Mouse (Mus musculus) erythroid progenitor cell, adult 5-6 weeks (primary cell): ENCODE data around the gene Pigk. TPM values are rescaled to one million over a fixed set of nuclear protein-coding genes. Genes with fewer than 3 reads are reported as not detected.
A peak's percentile ranks its signal among the peaks of the same experiment; 100 is the strongest.
"Not testable (repeated sequence)": the region's sequence is repeated elsewhere in the genome, so short reads cannot be mapped to it uniquely, and the experiment has no call there.

Source experiments
- ATAC-seq: replicated peaks from 2 replicates; pipeline ENCODE4 v1.8.0; 2016; ENCODE audit warnings: moderate number of reproducible peaks, mild to moderate bottlenecking, moderate TSS enrichment, inconsistent platforms; ENCODE audit not compliant: poor library complexity, low FRiP score, severe bottlenecking
- total RNA-seq, 2 experiments: library from RNA; stranded (forward) in 1 of 2; stranded (reverse) in 1 of 2; fragments of 150-400 nt in 1 of 2; fragments of 186-747, 209-891 nt in 1 of 2; gene quantifications; 2 replicates each; pipeline versions ENCODE4 v1.2.3 to v1.2.4; 2015 to 2017; ENCODE audit warnings: low replicate concordance in 2 of 2

Gene Pigk
- total RNA-seq, 2 experiments from 2014 or later: 21.4 to 27.5 TPM

DNA sequence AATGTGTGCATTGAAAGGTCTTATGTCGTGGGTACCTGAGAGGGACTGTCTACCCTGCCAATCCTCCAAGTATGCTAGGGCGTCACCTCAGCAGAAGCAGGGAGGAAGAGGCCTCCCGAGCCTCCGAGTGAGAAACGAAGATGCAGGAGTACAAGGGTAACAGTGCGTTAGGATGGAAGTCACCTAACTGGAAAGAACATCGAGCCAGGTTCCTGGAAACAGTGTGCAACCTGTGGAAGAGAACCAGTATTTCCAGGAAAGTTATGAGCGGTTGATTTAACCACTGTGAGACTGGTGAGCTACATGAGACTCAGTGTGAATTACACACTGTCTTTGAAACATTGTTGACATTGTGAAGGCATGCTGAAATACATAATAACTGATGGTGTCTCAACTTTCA is 48.4 kb downstream of the Pigk start:
- ATAC-seq: no peak

DNA sequence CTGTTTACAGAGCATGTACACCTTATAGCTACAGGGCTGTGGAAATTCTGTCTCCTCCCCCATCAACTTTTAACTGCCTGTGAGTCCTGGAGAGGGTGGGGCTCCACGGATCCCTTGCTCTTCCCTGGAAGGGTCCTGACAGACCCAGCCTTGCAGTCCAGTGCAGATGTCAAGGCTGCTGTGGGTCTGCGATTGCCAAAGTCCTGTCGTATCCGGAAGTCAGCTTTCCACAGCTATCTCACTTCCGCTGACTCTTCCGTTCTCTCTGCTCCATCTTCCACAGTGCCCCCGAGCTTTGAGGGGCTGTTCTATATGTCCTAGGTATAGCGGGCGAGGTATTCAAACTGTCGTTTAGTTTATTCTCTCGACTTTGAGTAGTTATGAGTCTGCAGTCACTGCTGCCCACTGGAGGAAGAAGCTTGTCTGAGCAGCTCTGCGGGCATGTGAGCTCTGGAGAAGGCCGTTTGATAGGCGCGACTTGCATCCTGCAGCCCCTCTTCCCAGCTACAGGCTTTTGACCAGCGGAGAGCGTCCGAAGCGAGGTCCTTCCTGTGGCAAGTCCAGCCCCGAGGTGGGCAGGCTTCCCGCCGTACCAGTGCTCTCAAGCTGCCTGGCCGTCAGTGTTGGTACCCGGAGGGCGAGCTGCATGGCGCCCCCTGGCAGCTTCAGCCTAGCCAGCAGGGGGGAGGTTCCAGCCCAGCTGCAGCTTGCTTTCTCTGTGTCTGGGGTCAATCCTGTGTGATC is 49.4 kb downstream of the Pigk start:
- ATAC-seq: peak; percentile 80

DNA sequence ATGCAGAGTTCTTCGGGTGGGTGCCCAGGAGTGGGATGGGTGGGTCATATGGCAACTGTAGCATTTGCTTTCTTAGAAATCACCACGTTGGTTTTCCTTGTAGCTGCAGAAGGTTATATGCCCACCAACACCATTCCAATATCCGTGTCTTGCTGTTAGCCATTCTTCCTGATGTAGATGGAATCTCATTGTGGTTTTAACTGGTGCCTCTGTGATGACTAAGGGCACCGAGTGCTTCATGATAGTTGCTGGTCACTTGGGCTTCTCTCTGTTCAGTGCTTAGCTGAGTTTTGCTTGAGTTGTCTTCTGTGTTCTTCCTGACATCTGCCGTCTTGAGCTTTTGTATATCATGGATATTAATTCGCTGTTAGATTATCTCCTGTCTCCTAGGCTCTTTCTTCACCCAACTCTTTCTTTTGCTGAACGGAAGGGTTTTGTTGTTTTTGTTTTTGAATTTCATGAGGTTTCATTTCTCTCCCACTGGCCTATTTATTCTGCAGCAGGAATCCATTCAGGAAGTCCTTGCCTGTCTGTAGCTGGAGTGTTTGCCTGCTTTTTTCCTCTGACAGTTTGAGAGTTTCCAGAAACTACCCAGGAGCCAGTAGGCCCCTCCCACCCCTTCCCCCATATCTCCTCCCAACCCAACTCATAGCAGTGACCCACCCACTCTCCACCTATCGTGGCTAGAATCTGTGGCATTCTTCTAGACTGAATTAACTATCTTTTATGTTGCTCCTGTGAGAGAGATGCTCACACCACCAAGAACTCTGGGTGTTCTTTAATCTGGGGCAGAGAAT is 50.8 kb downstream of the Pigk start:
- ATAC-seq: no peak

DNA sequence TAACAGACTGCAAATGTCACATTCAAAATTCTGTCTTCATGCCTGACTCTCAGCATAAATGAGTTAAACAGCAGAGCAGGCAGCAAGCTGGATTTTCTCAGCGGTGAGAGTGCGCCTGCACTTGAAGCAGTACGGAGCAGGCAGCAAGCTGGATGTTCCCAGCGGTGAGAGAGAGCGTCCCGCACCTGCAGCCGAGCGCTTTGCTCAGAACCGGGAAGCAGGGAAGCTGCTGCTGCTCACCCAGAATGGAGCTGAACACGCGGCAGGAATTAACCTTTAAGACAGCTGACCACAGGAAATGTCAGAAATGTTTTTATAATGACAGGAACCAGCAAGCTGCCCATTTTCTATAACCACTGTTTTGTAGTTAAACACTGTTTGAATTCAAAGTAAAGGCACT is 53.6 kb downstream of the Pigk start:
- ATAC-seq: no peak

DNA sequence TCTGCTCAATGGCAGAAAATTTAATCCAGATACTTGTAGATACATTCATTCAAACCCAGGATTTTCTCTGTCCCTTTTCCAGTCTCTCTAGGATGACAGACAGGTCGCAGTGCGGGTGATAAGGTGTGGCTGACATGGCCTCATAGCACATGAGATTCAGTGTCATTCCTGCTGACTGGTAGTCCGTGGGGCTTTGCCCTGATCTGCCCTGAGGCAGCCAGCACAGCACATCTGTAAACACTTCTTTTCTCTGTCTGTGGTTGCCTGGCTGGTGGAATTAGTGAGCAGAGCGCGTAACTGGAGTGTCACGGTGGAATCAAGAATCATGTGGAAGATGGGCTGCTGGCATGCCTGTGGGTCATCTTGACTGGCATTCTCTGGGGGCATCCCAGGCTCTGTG is 56.2 kb downstream of the Pigk start:
- no peak for ATAC-seq

DNA sequence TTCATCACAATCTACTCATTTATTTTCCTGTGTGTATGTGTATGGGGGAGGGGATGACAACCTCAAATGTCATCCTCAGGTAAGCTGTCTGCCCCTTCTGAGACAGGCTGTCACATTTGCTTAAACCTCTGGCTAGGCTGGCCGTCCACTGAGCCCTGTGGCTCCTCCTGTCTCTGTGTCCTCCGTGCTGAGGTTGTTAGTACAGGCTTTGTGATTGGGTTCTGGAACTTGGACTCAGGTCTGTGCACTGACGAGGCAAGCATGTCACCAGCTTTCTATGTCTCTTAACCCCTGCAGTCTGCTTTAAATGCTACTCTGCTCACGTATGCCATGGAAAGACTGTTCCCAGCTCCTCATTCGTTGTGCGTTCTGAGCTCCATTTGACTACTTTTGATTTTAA is 62.5 kb downstream of the Pigk start:
- ATAC-seq: no peak

DNA sequence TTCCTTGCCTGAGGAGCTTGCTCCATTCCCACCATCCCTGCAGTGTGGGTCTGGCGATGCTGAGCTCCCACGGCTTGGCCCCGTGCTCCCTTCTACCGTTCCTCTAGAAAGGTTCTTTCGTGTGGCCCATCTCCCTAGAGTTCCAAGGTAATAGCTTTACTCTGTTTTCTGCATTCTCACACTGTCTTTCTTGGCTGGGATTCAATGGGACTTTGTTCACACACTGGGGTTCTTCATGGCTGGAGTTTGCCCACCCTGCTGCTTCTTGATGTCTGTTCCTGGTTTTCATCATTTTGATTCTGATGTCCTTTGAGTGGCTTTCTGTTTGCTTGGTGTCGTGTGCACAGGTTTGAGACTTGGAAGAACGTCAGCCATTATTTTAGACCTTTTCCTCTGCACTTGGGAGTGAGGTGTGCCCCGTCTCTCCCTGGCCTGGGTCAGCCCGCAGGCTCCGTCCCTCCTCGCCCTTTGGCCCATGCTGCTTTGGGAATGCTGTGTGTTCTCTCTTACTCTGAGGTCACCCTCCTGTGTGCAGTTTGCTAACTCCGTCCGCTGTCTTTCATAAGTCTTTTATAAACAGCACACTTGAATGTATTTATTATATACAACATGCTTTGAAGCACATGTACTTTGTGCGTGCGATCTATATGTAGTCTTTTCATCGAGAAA is 63.1 kb downstream of the Pigk start:
- no peak for ATAC-seq

DNA sequence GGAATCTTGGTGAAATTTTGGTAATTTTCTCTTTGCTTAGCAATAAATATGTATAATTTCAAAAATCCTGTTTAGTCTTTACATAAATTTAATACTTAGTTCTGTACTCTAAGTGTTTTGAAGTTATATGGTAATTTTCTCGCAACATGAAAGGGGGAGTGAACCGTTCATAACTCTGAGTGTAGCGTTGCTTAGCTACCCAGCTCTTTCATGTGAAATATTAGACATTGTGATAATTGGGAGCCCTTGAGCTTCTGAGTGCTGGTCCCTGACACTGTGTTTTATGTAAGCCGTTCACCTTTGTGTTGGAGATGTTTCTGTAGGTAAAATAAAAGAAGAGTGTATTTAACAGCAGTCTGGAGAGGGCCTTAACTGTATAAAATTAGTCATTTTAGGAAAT is 65.9 kb downstream of the Pigk start:
- no peak for ATAC-seq

DNA sequence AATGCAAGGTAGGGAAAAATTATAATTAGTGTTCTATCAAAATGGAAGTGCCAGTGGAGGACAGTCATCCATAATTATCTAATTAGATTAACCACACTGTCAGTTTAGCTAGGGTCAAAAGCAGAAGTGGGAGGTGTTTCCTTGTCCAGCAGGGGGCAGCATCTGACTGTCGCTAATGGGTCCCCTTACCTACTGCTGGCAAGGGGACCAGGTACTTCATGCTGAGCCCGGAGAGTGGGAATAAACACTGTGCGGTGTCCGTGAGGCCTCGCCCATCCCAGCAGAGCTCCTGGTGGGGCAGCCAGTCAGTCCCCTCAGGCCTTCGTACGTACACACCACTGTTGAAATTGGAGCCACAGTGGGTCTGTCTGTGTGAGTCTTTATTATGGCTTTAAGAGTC is 69.9 kb downstream of the Pigk start:
- ATAC-seq: no peak; the same call in 1 of the 2 replicates

DNA sequence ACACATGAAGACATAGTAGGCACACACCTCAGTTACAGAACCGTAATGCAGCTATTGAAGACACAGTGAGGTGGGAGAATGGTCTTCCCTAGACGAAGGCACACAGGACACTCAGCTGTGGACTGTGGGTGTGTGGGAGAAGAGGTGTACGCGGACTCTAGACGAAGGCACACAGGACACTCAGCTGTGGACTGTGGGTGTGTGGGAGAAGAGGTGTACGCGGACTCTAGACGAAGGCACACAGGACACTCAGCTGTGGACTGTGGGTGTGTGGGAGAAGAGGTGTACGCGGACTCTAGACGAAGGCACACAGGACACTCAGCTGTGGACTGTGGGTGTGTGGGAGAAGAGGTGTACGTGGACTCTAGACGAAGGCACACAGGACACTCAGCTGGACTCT is 70.5 kb downstream of the Pigk start:
- ATAC-seq: not testable (repeated sequence)

DNA sequence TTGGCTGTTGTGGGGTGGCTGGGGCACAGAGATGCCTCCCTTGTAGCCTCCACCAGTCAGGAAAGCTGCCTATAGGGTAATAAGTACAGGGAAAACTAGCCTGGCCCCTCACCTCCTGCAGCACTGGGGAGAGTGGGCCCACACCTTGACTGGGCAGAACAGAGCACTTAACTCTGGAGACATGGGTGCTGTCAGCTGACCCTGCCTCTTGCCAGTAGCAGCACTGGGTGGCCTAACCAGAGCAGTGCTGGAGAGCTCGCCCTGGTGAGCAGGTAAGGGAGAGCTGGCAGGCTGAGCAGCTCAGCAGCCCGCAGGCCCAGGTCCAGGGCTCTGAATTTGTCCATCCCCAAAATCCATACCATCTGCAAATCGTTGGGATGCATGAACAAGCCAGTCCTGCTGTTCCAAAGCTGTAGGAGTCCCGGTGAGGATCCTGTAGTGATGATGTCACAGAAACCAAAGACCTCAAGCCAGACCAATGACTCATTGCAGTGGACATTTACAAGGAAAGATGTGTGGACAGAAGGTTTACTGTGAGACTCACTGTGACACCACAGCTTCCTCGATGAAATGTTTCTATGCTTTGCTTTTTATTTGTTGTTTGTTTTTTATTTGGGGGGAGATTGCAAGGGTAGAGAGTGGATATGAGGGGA is 74.5 kb downstream of the Pigk start:
- not testable (repeated sequence) for ATAC-seq

DNA sequence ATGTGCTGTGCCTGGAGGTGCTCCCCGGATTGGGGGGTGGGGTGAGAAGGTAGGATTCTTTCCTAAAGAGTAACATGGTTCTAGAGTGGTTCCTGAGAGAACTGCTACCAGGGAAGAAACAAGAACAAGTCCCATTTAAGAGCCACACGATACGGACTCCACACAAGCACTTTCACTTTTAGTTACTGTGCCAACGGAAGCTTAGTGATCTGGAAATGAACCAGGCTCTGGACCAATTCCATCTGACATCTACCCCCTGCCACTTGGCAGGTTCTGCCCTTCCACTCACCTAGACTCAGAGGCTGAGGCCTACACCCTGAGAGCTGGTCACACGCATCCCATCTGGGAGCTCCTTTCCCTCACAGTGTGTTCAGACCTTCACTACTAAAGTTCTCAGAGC is 78.7 kb downstream of the Pigk start:
- ATAC-seq: no peak

DNA sequence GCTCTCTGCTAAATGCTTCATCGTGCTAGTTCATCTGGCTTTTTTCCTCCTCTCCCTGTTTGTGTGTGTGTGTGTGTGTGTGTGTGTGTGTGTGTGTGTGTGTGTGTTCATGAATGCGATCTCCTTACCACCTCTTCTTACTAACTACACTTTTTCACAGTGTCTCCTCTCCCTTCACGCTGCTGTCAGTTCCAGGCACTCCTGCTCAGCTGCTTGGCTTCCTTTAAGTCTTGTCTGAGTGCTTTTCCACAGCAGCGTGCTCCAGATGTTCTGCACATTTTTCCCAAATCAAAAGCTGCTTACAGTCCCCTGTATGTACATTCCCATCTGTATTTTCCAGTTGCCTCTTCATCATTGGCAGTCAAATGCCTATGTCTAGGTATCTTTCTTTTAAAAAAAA is 79.1 kb downstream of the Pigk start:
- no peak for ATAC-seq

DNA sequence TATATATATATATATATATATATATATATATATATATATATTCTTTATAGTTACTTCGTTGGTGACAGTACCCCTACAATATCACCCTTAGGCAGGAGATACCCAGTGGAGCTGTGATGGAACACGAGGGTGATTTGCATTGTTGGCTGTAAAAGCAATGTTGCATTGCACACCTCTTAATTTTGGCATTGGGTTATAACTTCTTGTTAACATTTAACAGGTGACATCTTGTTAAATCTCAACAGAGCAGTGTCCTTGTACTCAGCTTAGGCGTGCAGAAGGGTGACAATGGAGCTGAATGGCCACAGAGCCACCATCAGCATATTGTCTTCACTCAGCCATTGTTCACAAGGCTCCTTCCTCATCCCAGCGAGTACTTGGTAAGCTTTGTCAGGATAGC is 82.3 kb downstream of the Pigk start:
- no peak for ATAC-seq

DNA sequence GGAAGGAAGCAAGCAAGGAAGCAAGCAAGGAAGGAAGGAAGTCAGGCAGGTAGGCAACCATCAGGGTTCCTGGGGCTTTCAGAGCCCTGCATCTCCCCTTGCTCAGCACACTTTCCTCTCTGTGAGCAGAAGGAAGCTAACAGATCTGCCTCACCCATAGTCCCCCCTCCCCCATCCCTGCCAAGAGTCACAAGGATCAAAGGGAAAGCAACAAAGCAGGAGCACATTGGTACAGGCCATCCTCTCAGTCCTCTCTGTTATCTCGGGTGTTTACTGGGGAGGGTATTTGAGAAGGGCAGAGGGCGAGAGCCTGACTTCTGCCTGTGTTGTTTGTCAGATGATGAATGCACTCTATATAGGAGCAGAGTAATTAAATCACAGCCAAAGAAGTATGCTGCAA is 83.5 kb downstream of the Pigk start:
- no peak for ATAC-seq

DNA sequence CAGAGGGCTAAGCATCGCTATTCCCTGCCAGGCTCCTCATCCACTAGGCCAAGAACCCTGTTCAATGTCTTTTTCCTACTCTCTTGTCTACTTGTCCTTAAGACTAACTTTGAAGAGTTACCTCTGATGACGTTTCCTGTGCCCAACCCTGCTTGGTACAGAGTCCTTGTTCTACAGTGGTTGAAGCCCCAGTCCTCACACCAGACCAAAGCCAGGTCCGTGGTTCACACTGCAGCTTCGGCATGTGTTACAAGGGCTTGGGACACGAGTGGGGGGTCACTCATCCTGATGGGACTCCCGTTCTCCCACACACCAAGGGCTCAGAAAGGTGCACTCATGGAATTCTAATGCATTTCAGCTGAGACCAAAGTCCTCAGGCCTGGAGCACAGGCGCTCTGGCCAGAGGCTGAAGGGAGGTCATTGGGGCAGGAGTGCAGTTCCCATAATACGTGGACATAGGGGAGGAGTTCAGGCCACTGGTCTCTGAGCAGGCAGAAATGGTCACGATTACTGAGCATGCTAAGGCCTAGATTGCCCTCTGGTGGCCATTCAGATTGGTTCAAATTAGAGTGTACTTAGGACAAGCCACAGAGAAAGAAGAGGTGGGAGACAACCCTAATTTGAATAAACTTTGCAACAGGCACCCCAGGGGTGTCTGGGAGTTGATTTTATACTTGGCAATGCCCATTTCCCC is 86.0 kb downstream of the Pigk start:
- no peak; the same call in 1 of the 2 replicates for ATAC-seq

DNA sequence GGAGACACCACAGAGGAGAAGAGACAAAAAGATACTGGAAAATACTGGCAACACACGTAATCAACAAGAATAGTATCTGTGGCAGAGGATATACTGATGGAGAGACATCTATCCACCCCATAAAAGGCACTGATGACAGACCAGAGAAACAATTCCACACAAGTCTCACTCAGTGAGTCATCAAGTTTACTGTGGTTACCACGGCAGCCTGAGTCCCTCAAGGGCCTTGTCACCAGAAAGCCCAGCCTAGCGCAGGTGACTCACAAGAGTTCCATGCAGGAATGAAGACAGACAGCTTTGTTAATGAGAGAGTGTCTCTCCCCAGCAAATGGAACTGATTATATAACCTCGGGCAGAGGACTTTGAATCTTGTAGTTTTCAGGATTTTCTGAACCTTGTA is 100.0 kb downstream of the Pigk start:
- ATAC-seq: no peak

DNA sequence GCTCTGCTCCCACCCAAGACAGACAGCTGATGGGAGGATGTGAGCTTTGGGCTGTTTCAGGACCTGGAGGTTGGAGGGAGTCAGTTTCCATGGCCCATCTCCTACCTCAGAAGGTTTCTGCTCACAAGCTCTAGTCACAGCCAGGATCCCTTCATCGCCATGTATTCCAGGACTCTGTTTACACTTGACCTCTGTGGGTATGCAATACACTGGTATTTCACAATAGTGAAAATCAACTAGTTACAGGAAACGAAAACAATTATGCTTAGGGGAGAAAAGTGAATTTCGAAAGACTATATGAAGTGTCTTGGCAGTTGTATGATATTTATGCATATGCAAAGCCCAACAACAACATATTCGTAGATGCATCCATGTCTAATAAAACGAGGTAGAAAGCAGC is 101.2 kb downstream of the Pigk start:
- no peak for ATAC-seq

DNA sequence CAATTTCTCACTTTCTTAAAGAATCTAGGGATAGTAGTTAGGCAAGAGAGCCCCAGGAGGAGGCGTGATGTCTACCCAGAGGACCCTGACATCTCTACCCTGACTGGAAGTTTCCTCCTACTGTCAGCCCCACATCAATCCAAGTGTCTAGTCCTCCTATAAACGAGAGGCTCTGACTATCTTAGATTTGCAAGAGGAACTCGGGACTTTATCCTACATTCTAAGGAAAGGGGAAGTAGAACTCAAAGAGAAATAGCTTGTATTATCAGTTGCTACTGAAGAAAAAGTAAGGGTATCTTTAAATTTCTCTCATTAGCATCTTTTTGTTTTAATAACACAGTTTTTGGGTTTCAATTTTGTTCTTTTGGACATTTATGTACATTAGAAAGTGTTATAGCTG is 106.5 kb downstream of the Pigk start:
- ATAC-seq: no peak

DNA sequence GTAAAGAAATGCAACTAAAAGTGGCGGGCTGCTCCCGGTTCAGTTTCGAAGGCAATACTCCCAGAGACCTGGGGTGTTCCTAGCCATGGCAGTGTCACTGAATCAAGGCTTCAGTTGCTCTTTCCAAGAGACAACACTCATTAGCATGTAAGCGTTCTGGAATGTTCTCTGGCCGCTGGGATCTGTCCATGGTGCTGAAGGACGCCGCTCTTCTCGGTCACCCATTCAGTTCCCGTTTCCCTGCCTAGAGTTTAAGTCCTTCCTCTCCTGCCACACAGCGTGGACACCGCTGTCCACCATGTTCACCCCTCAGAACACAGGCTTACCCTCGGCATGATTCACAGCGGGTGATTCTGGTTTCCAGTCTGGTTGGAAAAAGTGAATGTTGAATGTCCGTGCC is 107.3 kb downstream of the Pigk start:
- no peak for ATAC-seq
